Mouse (Mus musculus) midbrain, postnatal 0 days (tissue): Measurements from ENCODE around the gene Sorcs2. TPM values are rescaled to one million over a fixed set of nuclear protein-coding genes. Genes with fewer than 3 reads are reported as not detected.

ENCODE experiments used
- ATAC-seq: fragments of 200-750 bp; cut with Nextera tagmentation; 2 replicates; pipeline ENCODE4 v1.8.0; 2017; ENCODE audit warnings: moderate number of reproducible peaks, mild to moderate bottlenecking, moderate TSS enrichment, moderate library complexity; ENCODE audit not compliant: low FRiP score
- DNase-seq: peaks from one replicate; pipeline ENCODE4 v3.0.0-alpha.2; 2015; ENCODE audit warnings: low spot score
- H3K27ac ChIP-seq: fragments of 300-500 bp; sonication (generic); 2 replicates; pipeline ENCODE4 v1.5.1; 2014; ENCODE audit warnings: low read depth, mild to moderate bottlenecking, low read length, mixed read lengths
- H3K27me3 ChIP-seq: fragments of 300-500 bp; sonication (generic); 2 replicates; pipeline ENCODE4 v1.6.1; 2014; ENCODE audit warnings: low read length, control low read depth, mixed read lengths; ENCODE audit not compliant: insufficient read depth
- H3K36me3 ChIP-seq: fragments of 300-500 bp; sonication (generic); 2 replicates; pipeline ENCODE4 v1.6.1; 2014; ENCODE audit warnings: low read length, control low read depth, mixed read lengths; ENCODE audit not compliant: insufficient read depth
- H3K4me1 ChIP-seq: fragments of 300-500 bp; sonication (generic); 2 replicates; pipeline ENCODE4 v1.6.1; 2014; ENCODE audit warnings: mild to moderate bottlenecking, control low read depth, antibody characterized with exemption, low read length, mixed read lengths; ENCODE audit not compliant: insufficient read depth
- H3K4me2 ChIP-seq: fragments of 300-500 bp; sonication (generic); 2 replicates; pipeline ENCODE4 v1.6.1; 2014; ENCODE audit warnings: low read depth, mild to moderate bottlenecking, low read length, mixed read lengths; ENCODE audit not compliant: poor library complexity, severe bottlenecking
- H3K4me3 ChIP-seq: fragments of 300-500 bp; sonication (generic); 2 replicates; pipeline ENCODE4 v1.5.1; 2014; ENCODE audit warnings: low read depth, mild to moderate bottlenecking, low read length, moderate library complexity
- H3K9ac ChIP-seq: fragments of 300-500 bp; sonication (generic); replicated peaks from 2 replicates; pipeline ENCODE4 v1.6.1; 2014; ENCODE audit warnings: mild to moderate bottlenecking, low read length, moderate library complexity, mixed read lengths; ENCODE audit not compliant: poor library complexity, severe bottlenecking
- H3K9me3 ChIP-seq: fragments of 300-500 bp; sonication (generic); 2 replicates; pipeline ENCODE4 v1.6.1; 2016; ENCODE audit warnings: low read length, control low read depth
- CTCF ChIP-seq: IDR thresholded peaks from 2 replicates; pipeline ENCODE4 v1.5.1; 2016; ENCODE audit warnings: antibody characterized with exemption, mild to moderate bottlenecking
- WGBS: fragments of 180-500 bp; shearing (Covaris S2); extraction: QIAGEN DNeasy Blood & Tissue Kit; methylation state at CpG from one replicate; pipeline ENCODE4 v1.1.7; 2014; 5-methylcytosine and 5-hydroxymethylcytosine counted together
- polyA plus RNA-seq: library from polyadenylated mRNA; unstranded; fragments of >200 nt; fragmentation: Nextera tagmentation; extraction: Ambion mirVana; gene quantifications from 2 replicates; pipeline ENCODE4 v1.2.1, GENCODE M21; 2015
- total RNA-seq: library from RNA; depleted of rRNA; stranded (reverse); fragments of >200 nt; gene quantifications from 2 replicates; pipeline ENCODE4 v1.2.3, GENCODE M21; 2014

The Sorcs2 gene
- total and polyA plus RNA-seq, 2 experiments from 2014 or later, result 16.1 to 49.2 TPM

GRCm38 (mm10) chr5:36112696-36113095 is 285.2 kb downstream of the Sorcs2 start:
- 71% methylated on average over 6 of the region's 6 CpGs for WGBS
- DNase-seq (no peak), ATAC-seq (no peak)
- Histone ChIP-seq H3K36me3 (no peaks in the 10 kb centered on the region), H3K4me3 (no peak overlapping the region), H3K27me3 (no peaks in the 10 kb centered on the region), H3K4me1 (no peaks in the 10 kb centered on the region; the same call in 1 of the 2 replicates), H3K4me2 (no peak overlapping the region), H3K27ac (no peak overlapping the region), H3K9ac (no peak overlapping the region), H3K9me3 (no peaks in the 10 kb centered on the region)
- TF ChIP-seq CTCF, result no peak

- Histone ChIP-seq H3K9ac (no peak overlapping the region), H3K27me3 (no peaks in the 10 kb centered on the region), H3K4me3 (no peak overlapping the region), H3K4me2 (no peak overlapping the region), H3K36me3 (no peaks in the 10 kb centered on the region), H3K4me1 (no peaks in the 10 kb centered on the region; the same call in 1 of the 2 replicates), H3K27ac (no peak overlapping the region), H3K9me3 (no peaks in the 10 kb centered on the region)
- TF ChIP-seq CTCF, result no peak
- no peak for DNase-seq
- 82% methylated on average over 3 of the region's 3 CpGs for WGBS
- no peak for ATAC-seq
Measured at GRCm38 (mm10) chr5:36111516-36111915, 286.4 kb downstream of the Sorcs2 start.

GRCm38 (mm10) chr5:36108339-36108887 is 289.5 kb downstream of the Sorcs2 start:
- no peak for TF ChIP-seq CTCF
- Histone ChIP-seq H3K9me3 (no peaks in the 10 kb centered on the region), H3K4me2 (no peak overlapping the region), H3K27me3 (no peaks in the 10 kb centered on the region), H3K4me1 (no peaks in the 10 kb centered on the region), H3K4me3 (no peak overlapping the region), H3K27ac (0 out of 2 replicates have a peak overlapping the region, but pooled peaks have one; percentile 13), H3K36me3 (no peaks in the 10 kb centered on the region), H3K9ac (no peak overlapping the region)
- no peak for DNase-seq
- 0 out of 2 replicates have a peak, but pooled peaks have one; percentile 41 for ATAC-seq
- 44% methylated on average over 4 of the region's 4 CpGs for WGBS

GRCm38 (mm10) chr5:36103483-36103882 is 294.5 kb downstream of the Sorcs2 start:
- no peaks in the 10 kb centered on the region for H3K27me3 ChIP-seq
- H3K4me1 ChIP-seq, result no peaks in the 10 kb centered on the region
- no peak for ATAC-seq
- DNase-seq, result no peak
- no peak overlapping the region for H3K4me2 ChIP-seq
- H3K4me3 ChIP-seq, result no peak overlapping the region
- 86% methylated on average over 2 of the region's 2 CpGs for WGBS
- no peak overlapping the region for H3K9ac ChIP-seq
- no peaks in the 10 kb centered on the region for H3K9me3 ChIP-seq
- peak; percentile 41; the same call in 1 of the 2 replicates for TF ChIP-seq CTCF
- no peak overlapping the region for H3K27ac ChIP-seq
- no peaks in the 10 kb centered on the region for H3K36me3 ChIP-seq

GRCm38 (mm10) chr5:36101129-36101528 is 296.8 kb downstream of the Sorcs2 start:
- Histone ChIP-seq H3K4me1 (no peaks in the 10 kb centered on the region), H3K9ac (no peak overlapping the region), H3K4me2 (no peak overlapping the region), H3K9me3 (no peaks in the 10 kb centered on the region), H3K36me3 (no peaks in the 10 kb centered on the region), H3K27me3 (no peaks in the 10 kb centered on the region), H3K4me3 (no peak overlapping the region), H3K27ac (no peak overlapping the region)
- 80% methylated on average over 10 of the region's 10 CpGs for WGBS
- ATAC-seq (no peak), DNase-seq (no peak)
- TF ChIP-seq CTCF, result no peak

- no peak for TF ChIP-seq CTCF
- 52% methylated on average over 3 of the region's 3 CpGs for WGBS
- Histone ChIP-seq H3K9me3 (no peaks in the 10 kb centered on the region), H3K4me1 (0 out of 2 replicates have a peak, but pooled peaks cover 3% of the 10 kb centered on the region), H3K9ac (no peak overlapping the region), H3K36me3 (no peaks in the 10 kb centered on the region), H3K27ac (no peak overlapping the region), H3K4me2 (no peak overlapping the region), H3K27me3 (no peaks in the 10 kb centered on the region), H3K4me3 (no peak overlapping the region)
- DNase-seq, result no peak
- ATAC-seq, result no peak
Measured at GRCm38 (mm10) chr5:36100488-36100887, 297.5 kb downstream of the Sorcs2 start.
